Mouse (Mus musculus): ENCODE data around the gene Bcl3. TPM values are rescaled to one million over a fixed set of nuclear protein-coding genes. Genes with fewer than 3 reads are reported as not detected.

Gene Bcl3
- polyA plus RNA-seq, 1 experiment from 2014 or later: 0.65 TPM

DNA sequence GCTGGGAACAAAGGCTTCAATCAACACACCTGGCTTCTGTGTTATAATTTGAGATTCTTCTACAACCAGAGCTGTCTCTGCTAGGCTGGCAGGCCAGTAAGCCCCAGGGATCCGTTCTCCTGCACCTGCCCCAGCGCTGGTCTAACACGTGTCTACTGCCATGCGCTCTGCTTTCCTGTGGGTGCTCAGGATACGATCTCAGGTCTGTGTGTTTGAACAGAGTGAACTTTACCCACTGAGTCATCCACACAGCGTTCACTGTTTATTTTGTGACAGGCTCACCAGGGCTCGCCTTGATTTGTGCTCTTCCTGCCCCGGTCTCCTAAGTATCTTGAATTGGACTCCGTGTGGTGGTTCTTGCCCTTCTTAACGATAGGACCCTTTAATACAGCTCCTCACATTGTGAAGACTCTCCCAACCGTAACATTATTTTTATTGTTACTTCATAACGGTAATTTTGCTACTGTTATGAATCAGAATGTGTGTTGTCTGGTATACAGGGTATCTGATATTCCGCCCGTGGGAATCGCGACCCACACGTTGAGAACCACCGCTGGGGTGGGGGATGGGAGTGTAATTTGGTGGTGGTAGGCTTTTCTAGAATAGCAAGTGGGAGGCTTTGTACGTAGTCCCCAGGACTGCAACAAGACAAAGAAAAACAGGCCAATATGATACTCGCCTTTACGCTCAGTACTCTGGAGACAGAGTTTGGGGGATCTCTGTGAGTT lies 19.3 kb upstream of the Bcl3 start:
- Histone ChIP-seq H3K36me3 (ENCODE audit: control insufficient read depth, insufficient read depth, low read length) (no peaks in the 10 kb centered on the region), H3K27ac (ENCODE audit: low read length) (no peak overlapping the region)
- WGBS: 82% methylated on average over 21 of the region's 21 CpGs

DNA sequence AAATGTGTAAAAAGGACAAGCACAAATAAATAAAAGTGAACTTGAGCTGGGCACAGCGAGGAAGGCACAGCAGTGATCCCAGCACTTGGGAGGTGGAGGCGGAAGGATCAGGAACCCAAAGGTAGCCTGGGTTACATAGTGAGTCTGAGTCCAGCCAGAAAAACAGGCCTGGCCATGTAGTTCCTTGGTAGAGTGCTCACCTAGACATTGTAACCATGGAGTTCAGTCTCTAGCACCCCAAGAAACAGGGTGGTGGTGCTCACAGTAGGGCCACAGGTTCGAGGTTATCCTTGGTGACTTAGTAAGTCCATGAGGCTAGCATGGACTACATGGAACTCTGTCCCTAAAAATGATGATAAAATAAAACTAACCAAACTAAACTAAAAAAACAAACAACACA lies 18.4 kb upstream of the Bcl3 start:
- H3K27me3 ChIP-seq (ENCODE audit: control insufficient read depth, insufficient read depth, low read depth, low read length): peaks cover 9% of the 10 kb centered on the region; the same call in 1 of the 2 replicates
- no peak for ATAC-seq
- H3K36me3 ChIP-seq (ENCODE audit: control insufficient read depth, insufficient read depth, low read length): no peaks in the 10 kb centered on the region
- no peaks in the 10 kb centered on the region; the same call in 1 of the 2 replicates for H3K4me1 ChIP-seq (ENCODE audit: control insufficient read depth, insufficient read depth, low read length)
- H3K4me3 ChIP-seq (ENCODE audit: low read depth, low read length): no peak overlapping the region
- no peaks in the 10 kb centered on the region for H3K9me3 ChIP-seq (replicated peaks; ENCODE audit: control insufficient read depth, low read length, poor library complexity, severe bottlenecking)
- WGBS: 85% methylated on average over 3 of the region's 3 CpGs
- no peak overlapping the region for H3K4me2 ChIP-seq (ENCODE audit: low read length)
- H3K27ac ChIP-seq (ENCODE audit: low read length): no peak overlapping the region
- no peak overlapping the region for H3K9ac ChIP-seq (ENCODE audit: low read depth, low read length)

More for the DNA sequence above, 19.3 kb upstream of the Bcl3 start:
- Histone ChIP-seq H3K4me2 (ENCODE audit: low read length) (no peak overlapping the region), H3K4me3 (ENCODE audit: low read depth, low read length) (no peak overlapping the region), H3K9ac (ENCODE audit: low read depth, low read length) (no peak overlapping the region), H3K4me1 (ENCODE audit: control insufficient read depth, insufficient read depth, low read length) (no peaks in the 10 kb centered on the region; the same call in 1 of the 2 replicates), H3K9me3 (replicated peaks; ENCODE audit: control insufficient read depth, low read length, poor library complexity, severe bottlenecking) (no peaks in the 10 kb centered on the region), H3K27me3 (ENCODE audit: control insufficient read depth, insufficient read depth, low read depth, low read length) (peaks cover 11% of the 10 kb centered on the region; the same call in 1 of the 2 replicates)
- ATAC-seq: no peak

- WGBS: 79% methylated on average over 4 of the region's 4 CpGs
- no peaks in the 10 kb centered on the region for H3K36me3 ChIP-seq (ENCODE audit: control insufficient read depth, insufficient read depth, low read length)
- no peak for ATAC-seq
- no peak overlapping the region for H3K27ac ChIP-seq (ENCODE audit: low read length)
- no peak overlapping the region for H3K4me3 ChIP-seq (ENCODE audit: low read depth, low read length)
- no peaks in the 10 kb centered on the region for H3K9me3 ChIP-seq (replicated peaks; ENCODE audit: control insufficient read depth, low read length, poor library complexity, severe bottlenecking)
- H3K27me3 ChIP-seq (ENCODE audit: control insufficient read depth, insufficient read depth, low read depth, low read length): peaks cover 9% of the 10 kb centered on the region; the same call in 1 of the 2 replicates
- H3K4me1 ChIP-seq (ENCODE audit: control insufficient read depth, insufficient read depth, low read length): no peaks in the 10 kb centered on the region; the same call in 1 of the 2 replicates
- no peak overlapping the region for H3K4me2 ChIP-seq (ENCODE audit: low read length)
- no peak overlapping the region for H3K9ac ChIP-seq (ENCODE audit: low read depth, low read length)
Measured at GRCm38 (mm10) chr7:19840371-19840770, 17.8 kb upstream of the Bcl3 start.

- no peaks in the 10 kb centered on the region for H3K4me1 ChIP-seq (ENCODE audit: control insufficient read depth, insufficient read depth, low read length)
- H3K9ac ChIP-seq (ENCODE audit: low read depth, low read length): no peak overlapping the region
- no peaks in the 10 kb centered on the region for H3K36me3 ChIP-seq (ENCODE audit: control insufficient read depth, insufficient read depth, low read length)
- no peaks in the 10 kb centered on the region for H3K27me3 ChIP-seq (ENCODE audit: control insufficient read depth, insufficient read depth, low read depth, low read length)
- H3K27ac ChIP-seq (ENCODE audit: low read length): no peak overlapping the region
- no peak for ATAC-seq
- H3K9me3 ChIP-seq (replicated peaks; ENCODE audit: control insufficient read depth, low read length, poor library complexity, severe bottlenecking): no peaks in the 10 kb centered on the region
- 66% methylated on average over 3 of the region's 3 CpGs for WGBS
- H3K4me2 ChIP-seq (ENCODE audit: low read length): no peak overlapping the region
- no peak overlapping the region for H3K4me3 ChIP-seq (ENCODE audit: low read depth, low read length)
Measured at GRCm38 (mm10) chr7:19836843-19837242, 14.3 kb upstream of the Bcl3 start.

DNA sequence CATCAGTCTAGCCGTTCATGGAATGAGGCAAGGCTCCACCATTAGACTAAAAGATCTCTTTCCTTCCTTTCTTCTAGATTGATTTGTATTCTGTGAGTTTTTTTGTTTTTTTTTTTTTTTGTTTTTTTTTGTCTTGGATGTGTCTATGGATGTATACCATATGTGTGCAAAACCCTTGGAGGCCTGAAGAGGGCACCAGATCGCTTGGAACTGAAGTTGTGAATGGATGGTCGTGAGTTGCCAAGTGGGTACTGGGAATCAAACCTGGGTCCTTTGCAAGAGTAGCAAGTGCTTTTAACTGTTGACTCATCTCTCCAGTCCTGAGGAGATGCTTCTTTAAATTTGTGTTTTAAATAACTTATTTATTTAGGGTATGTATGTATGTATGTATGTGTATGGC lies 11.5 kb upstream of the Bcl3 start:
- H3K4me3 ChIP-seq (ENCODE audit: low read depth, low read length): no peak overlapping the region
- no peak for ATAC-seq
- 74% methylated on average over 3 of the region's 3 CpGs for WGBS

GRCm38 (mm10) chr7:19831837-19832236 lies 9.3 kb upstream of the Bcl3 start:
- Histone ChIP-seq H3K4me1 (ENCODE audit: control insufficient read depth, insufficient read depth, low read length) (0 out of 2 replicates have a peak, but pooled peaks cover 2% of the 10 kb centered on the region), H3K9ac (ENCODE audit: low read depth, low read length) (no peak overlapping the region), H3K27me3 (ENCODE audit: control insufficient read depth, insufficient read depth, low read depth, low read length) (no peaks in the 10 kb centered on the region; the same call in 1 of the 2 replicates), H3K4me2 (ENCODE audit: low read length) (no peak overlapping the region), H3K36me3 (ENCODE audit: control insufficient read depth, insufficient read depth, low read length) (no peaks in the 10 kb centered on the region), H3K27ac (ENCODE audit: low read length) (no peak overlapping the region), H3K9me3 (replicated peaks; ENCODE audit: control insufficient read depth, low read length, poor library complexity, severe bottlenecking) (no peaks in the 10 kb centered on the region), H3K4me3 (ENCODE audit: low read depth, low read length) (no peak overlapping the region)
- WGBS: 50% methylated on average over 9 of the region's 9 CpGs
- 0 out of 2 replicates have a peak, but pooled peaks have one; percentile 28 for ATAC-seq

More for the DNA sequence above, 11.5 kb upstream of the Bcl3 start:
- no peak overlapping the region for H3K4me2 ChIP-seq (ENCODE audit: low read length)
- 0 out of 2 replicates have a peak, but pooled peaks cover 2% of the 10 kb centered on the region for H3K4me1 ChIP-seq (ENCODE audit: control insufficient read depth, insufficient read depth, low read length)
- H3K27ac ChIP-seq (ENCODE audit: low read length): no peak overlapping the region
- H3K36me3 ChIP-seq (ENCODE audit: control insufficient read depth, insufficient read depth, low read length): no peaks in the 10 kb centered on the region
- no peaks in the 10 kb centered on the region for H3K27me3 ChIP-seq (ENCODE audit: control insufficient read depth, insufficient read depth, low read depth, low read length)
- no peak overlapping the region for H3K9ac ChIP-seq (ENCODE audit: low read depth, low read length)
- H3K9me3 ChIP-seq (replicated peaks; ENCODE audit: control insufficient read depth, low read length, poor library complexity, severe bottlenecking): no peaks in the 10 kb centered on the region

- Histone ChIP-seq H3K9ac (ENCODE audit: low read depth, low read length) (no peak overlapping the region), H3K4me2 (ENCODE audit: low read length) (no peak overlapping the region), H3K4me3 (ENCODE audit: low read depth, low read length) (no peak overlapping the region), H3K27me3 (ENCODE audit: control insufficient read depth, insufficient read depth, low read depth, low read length) (no peaks in the 10 kb centered on the region; the same call in 1 of the 2 replicates), H3K27ac (ENCODE audit: low read length) (no peak overlapping the region), H3K4me1 (ENCODE audit: control insufficient read depth, insufficient read depth, low read length) (0 out of 2 replicates have a peak, but pooled peaks cover 2% of the 10 kb centered on the region), H3K36me3 (ENCODE audit: control insufficient read depth, insufficient read depth, low read length) (no peaks in the 10 kb centered on the region), H3K9me3 (replicated peaks; ENCODE audit: control insufficient read depth, low read length, poor library complexity, severe bottlenecking) (no peaks in the 10 kb centered on the region)
- WGBS: 38% methylated on average over 13 of the region's 13 CpGs
- no peak for ATAC-seq
Measured at GRCm38 (mm10) chr7:19830682-19831156, 8.1 kb upstream of the Bcl3 start.

DNA sequence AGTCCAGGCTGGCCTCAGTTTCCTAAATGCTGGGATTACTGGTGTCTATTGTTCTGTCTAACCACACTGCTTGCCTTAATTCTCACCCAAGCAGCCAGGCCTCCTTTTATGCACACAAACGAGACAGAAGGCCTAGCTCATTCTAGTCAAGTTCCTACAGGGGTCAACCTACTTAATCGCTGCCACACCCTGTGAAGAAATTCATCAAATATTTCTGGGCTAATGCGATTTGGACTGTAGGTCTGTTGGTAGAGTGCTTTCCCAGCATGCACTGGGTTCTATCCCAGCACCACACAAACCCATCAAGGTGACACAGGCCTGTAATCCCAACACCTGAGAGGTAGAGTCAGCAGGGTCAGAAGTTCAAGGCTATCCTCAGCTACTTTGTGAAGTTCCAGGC lies 7.1 kb upstream of the Bcl3 start:
- H3K27ac ChIP-seq (ENCODE audit: low read length): no peak overlapping the region
- H3K9ac ChIP-seq (ENCODE audit: low read depth, low read length): no peak overlapping the region
- H3K36me3 ChIP-seq (ENCODE audit: control insufficient read depth, insufficient read depth, low read length): no peaks in the 10 kb centered on the region
- H3K4me3 ChIP-seq (ENCODE audit: low read depth, low read length): no peak overlapping the region
- no peak overlapping the region for H3K4me2 ChIP-seq (ENCODE audit: low read length)
- no peaks in the 10 kb centered on the region for H3K9me3 ChIP-seq (replicated peaks; ENCODE audit: control insufficient read depth, low read length, poor library complexity, severe bottlenecking)
- WGBS: 82% methylated on average over 3 of the region's 3 CpGs
- H3K27me3 ChIP-seq (ENCODE audit: control insufficient read depth, insufficient read depth, low read depth, low read length): peaks cover 3% of the 10 kb centered on the region
- H3K4me1 ChIP-seq (ENCODE audit: control insufficient read depth, insufficient read depth, low read length): 0 out of 2 replicates have a peak, but pooled peaks cover 2% of the 10 kb centered on the region
- ATAC-seq: no peak

GRCm38 (mm10) chr7:19826756-19827155 lies 4.2 kb upstream of the Bcl3 start:
- Histone ChIP-seq H3K9ac (ENCODE audit: low read depth, low read length) (no peak overlapping the region), H3K27ac (ENCODE audit: low read length) (no peak overlapping the region), H3K4me1 (ENCODE audit: control insufficient read depth, insufficient read depth, low read length) (peaks cover 8% of the 10 kb centered on the region), H3K4me2 (ENCODE audit: low read length) (no peak overlapping the region), H3K4me3 (ENCODE audit: low read depth, low read length) (no peak overlapping the region), H3K36me3 (ENCODE audit: control insufficient read depth, insufficient read depth, low read length) (no peaks in the 10 kb centered on the region), H3K9me3 (replicated peaks; ENCODE audit: control insufficient read depth, low read length, poor library complexity, severe bottlenecking) (no peaks in the 10 kb centered on the region), H3K27me3 (ENCODE audit: control insufficient read depth, insufficient read depth, low read depth, low read length) (peaks cover 23% of the 10 kb centered on the region)
- ATAC-seq: no peak
- WGBS: 41% methylated on average over 6 of the region's 6 CpGs
